Mouse (Mus musculus) spleen, adult 2 months (tissue): Measurements from ENCODE around the gene Acaca. TPM values are rescaled to one million over a fixed set of nuclear protein-coding genes. Genes with fewer than 3 reads are reported as not detected.

Experiments used
- DNase-seq, 2 experiments: peaks; one replicate each; pipeline versions ENCODE4 v3.0.0 to v3.0.0-alpha.2; 2012 to 2021; ENCODE audit warnings: low spot score in 2 of 2, low read depth in 1 of 2
- H3K27ac ChIP-seq: fragments of 200-500 bp; 2 replicates; pipeline ENCODE4 v1.5.1; 2012; ENCODE audit warnings: low read length, inconsistent platforms; ENCODE audit not compliant: insufficient read depth
- H3K27me3 ChIP-seq: fragments of 200-500 bp; 2 replicates; pipeline ENCODE4 v1.6.1; 2012; ENCODE audit warnings: mild to moderate bottlenecking, moderate library complexity, low read length, inconsistent platforms; ENCODE audit not compliant: control insufficient read depth, insufficient read depth
- H3K36me3 ChIP-seq: fragments of 200-500 bp; 2 replicates; pipeline ENCODE4 v1.6.1; 2012; ENCODE audit warnings: mild to moderate bottlenecking, low read length, inconsistent platforms; ENCODE audit not compliant: control insufficient read depth, insufficient read depth
- H3K4me1 ChIP-seq: fragments of 200-500 bp; 2 replicates; pipeline ENCODE4 v1.6.1; 2011; ENCODE audit warnings: inconsistent platforms; ENCODE audit not compliant: control insufficient read depth, insufficient read depth, insufficient read length
- H3K4me3 ChIP-seq: fragments of 200-500 bp; 2 replicates; pipeline ENCODE4 v1.5.1; 2011; ENCODE audit warnings: mild to moderate bottlenecking, inconsistent platforms; ENCODE audit not compliant: insufficient read depth, insufficient read length; ENCODE audit errors: extremely low read depth
- CTCF ChIP-seq: fragments of 200-500 bp; IDR thresholded peaks from 2 replicates; pipeline ENCODE4 v1.5.1; 2011; ENCODE audit warnings: mild to moderate bottlenecking, inconsistent platforms; ENCODE audit not compliant: insufficient read depth, insufficient read length, insufficient replicate concordance; ENCODE audit errors: extremely low read depth
- POLR2A ChIP-seq: fragments of 200-500 bp; IDR thresholded peaks from 2 replicates; pipeline ENCODE4 v1.6.1; 2011; ENCODE audit warnings: low read depth, low read length, inconsistent platforms
- WGBS: fragments of 180-500 bp; shearing (Covaris S2); methylation state at CpG from one replicate; pipeline ENCODE4 v1.1.7; 2018; 5-methylcytosine and 5-hydroxymethylcytosine counted together
- polyA plus RNA-seq: library from polyadenylated mRNA; depleted of rRNA; stranded (reverse); fragments of >200 nt; gene quantifications from 2 replicates; pipeline ENCODE4 v1.2.3, GENCODE M21; 2012

Gene Acaca
- polyA plus RNA-seq, 1 experiment = 3.9 TPM

DNA sequence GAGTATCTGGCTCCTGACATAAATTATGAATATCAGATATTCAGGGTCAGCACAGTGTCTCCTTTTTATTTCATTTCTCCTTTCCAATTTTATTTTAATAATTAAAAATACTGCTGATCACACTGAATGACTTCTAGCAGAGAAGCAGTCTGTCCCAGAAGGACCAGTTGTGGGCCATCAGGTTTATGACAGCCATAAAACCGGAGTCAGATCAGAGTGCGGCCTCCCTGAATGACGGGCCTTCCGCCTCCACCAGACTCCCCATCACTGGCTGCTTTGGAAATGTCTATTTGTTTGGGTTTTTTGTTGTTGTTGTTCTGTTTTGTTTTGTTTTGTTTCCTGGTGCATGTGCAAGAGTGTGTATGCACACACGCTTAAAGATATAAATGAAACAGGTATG lies 232.1 kb downstream of the Acaca start:
- no peak for DNase-seq
- Histone ChIP-seq H3K4me1 (no peaks in the 10 kb centered on the region), H3K4me3 (no peak overlapping the region), H3K27me3 (no peaks in the 10 kb centered on the region), H3K27ac (no peak overlapping the region), H3K36me3 (no peaks in the 10 kb centered on the region)
- 99% methylated on average over 5 of the region's 5 CpGs for WGBS
- TF ChIP-seq CTCF (no peak), POLR2A (no peak)

DNA sequence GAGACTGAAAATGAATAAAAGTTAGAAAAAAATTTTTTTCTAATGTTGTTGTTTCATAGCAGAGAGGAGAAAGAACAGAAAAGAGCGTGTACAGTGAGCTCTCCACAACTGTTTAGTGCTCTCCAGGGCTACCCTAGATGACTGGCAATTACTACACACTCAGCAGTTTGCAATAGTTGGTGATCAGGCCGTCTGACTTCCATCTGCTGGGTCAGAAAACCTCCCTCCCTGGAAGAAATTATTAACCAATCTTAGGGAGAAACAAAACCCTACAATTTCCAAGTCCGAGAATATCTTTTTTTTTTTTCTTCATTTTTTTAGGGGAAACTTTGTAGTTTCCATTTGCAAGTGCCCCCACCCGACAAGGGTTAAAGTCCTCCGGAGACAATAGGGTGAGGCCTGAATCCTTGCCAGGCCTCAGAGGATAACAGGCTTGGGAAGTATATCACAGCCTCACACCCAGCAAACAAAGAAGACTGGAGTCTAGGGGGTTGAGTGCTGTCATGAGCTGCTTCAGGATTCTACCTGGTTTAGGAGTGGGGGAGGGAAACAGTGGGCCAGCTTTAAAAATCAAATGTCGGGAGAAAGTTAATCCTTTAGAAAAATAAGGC lies 233.3 kb downstream of the Acaca start:
- H3K4me1 ChIP-seq = no peaks in the 10 kb centered on the region
- no peak overlapping the region for H3K4me3 ChIP-seq
- no peaks in the 10 kb centered on the region for H3K27me3 ChIP-seq
- no peak overlapping the region for H3K27ac ChIP-seq
- H3K36me3 ChIP-seq = no peaks in the 10 kb centered on the region
- TF ChIP-seq CTCF (no peak), POLR2A (no peak)
- WGBS = 90% methylated on average over 6 of the region's 6 CpGs
- DNase-seq = no peak

DNA sequence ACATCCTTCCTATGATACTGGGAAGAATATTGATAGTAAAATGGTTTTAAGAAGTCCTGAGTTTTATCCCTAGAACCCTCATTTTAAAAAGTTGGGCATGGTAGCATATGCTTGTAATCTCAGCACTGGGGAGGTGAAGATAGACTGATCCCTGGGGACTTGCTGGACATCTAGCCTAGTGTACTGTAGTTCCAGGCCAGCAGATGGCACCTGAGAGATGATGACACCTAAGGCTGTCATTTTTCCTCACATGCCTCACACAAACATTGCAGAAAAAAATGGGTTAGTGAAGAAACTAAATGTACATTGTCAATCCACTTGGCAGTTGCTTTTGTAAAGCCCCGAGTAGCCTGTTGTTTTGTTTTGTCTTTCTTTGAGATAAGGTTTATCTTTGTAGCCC lies 235.8 kb downstream of the Acaca start:
- no peaks in the 10 kb centered on the region for H3K4me1 ChIP-seq
- H3K4me3 ChIP-seq = no peak overlapping the region
- no peak for TF ChIP-seq POLR2A
- no peak for TF ChIP-seq CTCF
- 83% methylated on average over 1 of the region's 1 CpGs for WGBS
- no peaks in the 10 kb centered on the region for H3K27me3 ChIP-seq
- no peak overlapping the region for H3K27ac ChIP-seq
- no peak for DNase-seq
- no peaks in the 10 kb centered on the region for H3K36me3 ChIP-seq

DNA sequence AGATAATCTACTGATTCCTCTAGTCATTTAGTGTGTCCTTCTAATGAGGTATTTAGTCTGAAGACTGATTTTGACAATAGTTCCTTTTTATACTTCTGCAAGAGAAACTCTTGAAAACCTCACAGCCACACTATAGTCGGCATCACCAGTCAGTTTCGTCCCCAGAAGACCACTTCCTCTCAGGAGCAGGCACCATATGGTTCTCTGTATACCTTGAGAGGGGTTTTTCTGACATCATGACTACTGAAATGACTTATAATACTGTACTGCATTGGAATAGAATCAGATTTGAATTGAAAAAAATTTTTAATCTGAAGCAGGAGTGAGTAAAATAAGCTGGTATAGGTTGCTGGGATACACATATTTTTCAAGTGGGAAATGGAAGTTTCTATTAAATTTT lies 239.4 kb downstream of the Acaca start:
- H3K36me3 ChIP-seq = no peaks in the 10 kb centered on the region
- 15% methylated on average over 2 of the region's 2 CpGs for WGBS
- H3K27me3 ChIP-seq = no peaks in the 10 kb centered on the region
- TF ChIP-seq POLR2A (no peak), CTCF (no peak)
- H3K4me1 ChIP-seq = no peaks in the 10 kb centered on the region
- H3K27ac ChIP-seq = no peak overlapping the region
- DNase-seq = no peak
- no peak overlapping the region for H3K4me3 ChIP-seq

DNA sequence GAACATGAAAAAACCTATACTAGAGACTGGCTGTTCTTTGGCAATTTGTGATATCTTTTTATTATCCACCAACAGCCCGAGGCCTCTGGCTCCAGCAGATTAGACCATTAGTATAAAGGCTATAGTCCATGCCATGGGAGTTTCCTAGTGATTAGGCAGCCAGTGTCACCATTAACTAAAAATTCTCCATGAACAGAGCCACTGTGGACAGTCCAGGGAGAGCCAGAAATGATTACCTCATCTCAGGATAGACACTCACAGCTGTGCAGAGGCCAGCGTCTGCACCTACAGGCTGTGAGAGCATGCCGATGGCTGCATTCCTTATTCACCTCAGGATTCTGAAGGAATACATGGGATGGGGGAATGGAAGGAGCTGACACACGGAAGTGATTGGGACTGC lies 243.7 kb downstream of the Acaca start:
- Histone ChIP-seq H3K4me1 (no peaks in the 10 kb centered on the region), H3K27me3 (no peaks in the 10 kb centered on the region), H3K4me3 (no peak overlapping the region), H3K36me3 (no peaks in the 10 kb centered on the region), H3K27ac (no peak overlapping the region)
- no peak for TF ChIP-seq POLR2A
- no peak for TF ChIP-seq CTCF
- WGBS = 96% methylated on average over 4 of the region's 4 CpGs
- DNase-seq = no peak

DNA sequence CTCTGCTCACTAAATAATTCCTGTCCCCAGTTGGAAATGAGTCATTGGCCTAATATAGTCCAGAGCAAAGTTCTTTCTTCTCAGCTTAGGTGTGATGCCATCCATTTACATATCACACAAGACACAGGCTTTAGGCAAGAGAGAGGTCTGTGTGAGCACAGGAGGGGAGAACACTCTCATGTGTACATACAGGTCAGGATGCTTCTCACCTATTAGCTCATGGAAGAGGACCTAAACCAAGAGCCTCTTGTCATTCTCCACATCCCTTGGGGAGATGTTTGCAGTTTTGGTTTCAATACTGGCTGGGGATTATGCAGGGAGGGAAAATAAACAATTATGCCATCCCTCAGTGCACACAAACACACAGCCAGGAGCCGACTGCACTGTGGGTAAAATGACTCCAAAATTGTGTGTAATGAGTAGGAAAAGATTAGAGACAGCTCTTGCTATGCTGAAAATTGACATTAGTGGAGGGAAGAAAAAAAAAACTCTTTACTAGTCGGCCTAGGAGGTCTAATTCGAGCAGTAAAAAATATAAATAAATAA lies 246.6 kb downstream of the Acaca start:
- 90% methylated on average over 3 of the region's 3 CpGs for WGBS
- H3K27me3 ChIP-seq = no peaks in the 10 kb centered on the region
- DNase-seq = no peak
- H3K4me1 ChIP-seq = no peaks in the 10 kb centered on the region
- no peak overlapping the region for H3K4me3 ChIP-seq
- no peak overlapping the region for H3K27ac ChIP-seq
- TF ChIP-seq CTCF = no peak
- no peak for TF ChIP-seq POLR2A
- no peaks in the 10 kb centered on the region for H3K36me3 ChIP-seq
